Mouse (Mus musculus): Measurements from ENCODE around the gene Crybg1. TPM values are rescaled to one million over a fixed set of nuclear protein-coding genes. Genes with fewer than 3 reads are reported as not detected.

Crybg1 gene
- polyA plus RNA-seq, 1 experiment from 2014 or later, result 0.95 TPM

DNA sequence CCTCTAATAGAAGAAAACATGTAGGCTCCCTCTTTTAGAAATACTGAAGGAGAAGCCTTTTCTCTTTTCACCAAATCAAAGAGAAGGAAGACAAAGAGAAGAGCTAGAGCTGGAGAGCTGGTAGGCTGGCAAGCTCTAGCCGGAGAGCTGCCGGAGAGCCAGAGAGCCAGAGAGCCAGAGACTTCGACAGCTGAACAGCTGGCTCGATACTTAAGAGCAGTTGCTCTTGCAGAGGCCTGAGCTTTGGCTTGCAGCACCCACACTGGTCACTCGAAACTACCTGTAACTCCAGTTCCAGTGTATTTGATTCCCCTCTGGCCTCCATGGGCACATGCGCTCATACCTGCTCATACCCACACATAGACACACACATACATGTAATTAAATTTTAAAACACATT lies 68.3 kb downstream of the Crybg1 start:
- Histone ChIP-seq H3K9me3 (no peaks in the 10 kb centered on the region), H3K4me2 (replicated peaks) (no peak overlapping the region), H3K27ac (no peak overlapping the region), H3K36me3 (no peaks in the 10 kb centered on the region), H3K9ac (no peak overlapping the region), H3K4me1 (no peaks in the 10 kb centered on the region), H3K27me3 (no peaks in the 10 kb centered on the region), H3K4me3 (no peak overlapping the region)
- ATAC-seq (ENCODE audit: insufficient number of reproducible peaks, insufficient read depth, low FRiP score, low TSS enrichment), result no peak
- 70% methylated on average over 6 of the region's 6 CpGs for WGBS

DNA sequence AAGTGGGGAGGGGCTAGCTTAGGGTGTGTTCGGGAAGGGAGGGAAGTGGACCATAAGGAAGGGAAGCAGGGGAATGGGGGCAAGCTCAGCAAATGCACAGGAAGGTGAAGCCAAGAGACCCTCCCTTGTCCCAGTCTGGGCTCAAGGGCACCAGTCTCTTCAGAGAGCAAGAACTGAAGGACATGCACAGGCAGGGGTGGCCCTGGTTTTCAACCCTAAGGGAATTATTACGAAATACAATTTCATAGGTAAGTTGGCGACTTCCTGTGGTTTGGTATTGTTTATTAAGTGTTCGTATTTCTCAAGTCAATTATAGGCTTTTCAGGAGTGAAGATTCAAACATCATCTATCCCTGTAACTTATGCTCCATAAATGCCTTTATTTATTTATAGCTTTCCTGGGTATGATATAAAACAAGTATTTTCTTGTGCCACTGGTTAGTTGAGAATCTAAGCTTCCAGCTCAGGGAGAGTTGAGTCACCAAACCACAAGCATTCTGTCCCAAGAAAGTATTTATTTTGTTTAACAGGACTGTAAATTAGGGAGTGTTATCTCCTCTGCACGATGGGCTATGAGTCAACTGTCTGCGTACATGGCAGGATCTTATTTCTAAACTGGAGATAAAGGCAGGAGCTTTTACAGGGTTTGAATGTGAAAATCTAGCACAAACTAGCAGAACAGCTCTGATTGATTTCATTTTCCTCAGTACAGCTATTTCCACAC lies 69.7 kb downstream of the Crybg1 start:
- Histone ChIP-seq H3K9ac (no peak overlapping the region), H3K9me3 (no peaks in the 10 kb centered on the region), H3K36me3 (no peaks in the 10 kb centered on the region), H3K27me3 (no peaks in the 10 kb centered on the region), H3K4me1 (no peaks in the 10 kb centered on the region), H3K4me3 (no peak overlapping the region), H3K4me2 (replicated peaks) (no peak overlapping the region), H3K27ac (no peak overlapping the region)
- ATAC-seq (ENCODE audit: insufficient number of reproducible peaks, insufficient read depth, low FRiP score, low TSS enrichment), result no peak
- 76% methylated on average over 6 of the region's 6 CpGs for WGBS

DNA sequence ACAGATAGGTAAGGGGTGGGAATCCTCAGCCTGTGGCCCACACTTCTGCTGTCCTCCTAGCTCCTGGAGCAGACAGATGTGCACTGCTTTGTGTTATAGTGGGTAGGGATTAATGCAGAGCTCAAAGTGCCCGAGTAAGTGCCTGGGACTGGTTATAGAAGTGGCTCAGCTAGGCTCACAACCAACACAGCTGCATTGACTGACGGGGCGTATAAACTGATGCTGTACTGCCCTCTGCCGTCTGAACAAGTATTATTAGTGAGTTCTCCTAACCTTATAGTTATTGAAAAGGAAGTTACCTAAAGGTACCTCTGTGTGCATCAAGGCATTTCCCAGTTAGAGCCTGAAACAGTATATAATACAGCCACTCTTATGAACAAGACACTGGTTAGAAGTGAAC lies 77.6 kb downstream of the Crybg1 start:
- no peak overlapping the region for H3K4me2 ChIP-seq (replicated peaks)
- H3K9me3 ChIP-seq, result no peaks in the 10 kb centered on the region
- no peak overlapping the region for H3K27ac ChIP-seq
- H3K36me3 ChIP-seq, result no peaks in the 10 kb centered on the region
- H3K4me1 ChIP-seq, result no peaks in the 10 kb centered on the region
- no peak overlapping the region for H3K4me3 ChIP-seq
- WGBS, result 3% methylated on average over 4 of the region's 4 CpGs
- no peaks in the 10 kb centered on the region for H3K27me3 ChIP-seq
- no peak overlapping the region for H3K9ac ChIP-seq
- ATAC-seq (ENCODE audit: insufficient number of reproducible peaks, insufficient read depth, low FRiP score, low TSS enrichment), result no peak

- Histone ChIP-seq H3K4me1 (no peaks in the 10 kb centered on the region), H3K36me3 (no peaks in the 10 kb centered on the region), H3K9ac (no peak overlapping the region), H3K9me3 (no peaks in the 10 kb centered on the region), H3K4me2 (replicated peaks) (no peak overlapping the region), H3K27me3 (no peaks in the 10 kb centered on the region), H3K4me3 (no peak overlapping the region), H3K27ac (no peak overlapping the region)
- WGBS, result 74% methylated on average over 7 of the region's 7 CpGs
- ATAC-seq (ENCODE audit: insufficient number of reproducible peaks, insufficient read depth, low FRiP score, low TSS enrichment), result no peak
These were observed 79.5 kb downstream of the Crybg1 start for GRCm38 (mm10) chr10:44069131-44069530.

- no peaks in the 10 kb centered on the region for H3K4me1 ChIP-seq
- H3K36me3 ChIP-seq, result no peaks in the 10 kb centered on the region
- H3K9ac ChIP-seq, result no peak overlapping the region
- no peaks in the 10 kb centered on the region for H3K9me3 ChIP-seq
- H3K4me3 ChIP-seq, result no peak overlapping the region
- no peak for ATAC-seq (ENCODE audit: insufficient number of reproducible peaks, insufficient read depth, low FRiP score, low TSS enrichment)
- 91% methylated on average over 6 of the region's 6 CpGs for WGBS
- no peaks in the 10 kb centered on the region for H3K27me3 ChIP-seq
- H3K4me2 ChIP-seq (replicated peaks), result no peak overlapping the region
- H3K27ac ChIP-seq, result no peak overlapping the region
These were observed 82.7 kb downstream of the Crybg1 start for GRCm38 (mm10) chr10:44065848-44066360.

DNA sequence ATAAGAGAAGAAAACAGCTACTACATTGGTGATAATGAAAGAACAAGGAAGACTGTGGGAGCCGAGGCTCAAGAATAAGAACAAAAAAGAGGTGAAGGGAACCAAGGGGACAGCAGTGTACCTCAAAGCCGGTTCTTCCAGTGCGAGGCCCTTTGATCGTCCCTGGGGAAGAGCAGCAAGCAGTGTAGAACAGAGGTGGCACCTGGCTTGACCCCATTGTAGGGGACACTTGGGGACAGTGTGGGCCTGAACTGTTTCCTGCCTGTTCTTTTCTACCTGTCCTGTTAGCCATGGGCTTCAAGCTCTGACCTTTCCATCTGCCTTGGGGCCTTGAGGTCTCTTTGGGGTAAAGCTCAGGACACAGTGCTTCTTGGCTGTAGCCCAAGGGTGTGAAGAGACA lies 85.7 kb downstream of the Crybg1 start:
- Histone ChIP-seq H3K4me2 (replicated peaks) (no peak overlapping the region), H3K27ac (no peak overlapping the region), H3K9ac (no peak overlapping the region), H3K36me3 (no peaks in the 10 kb centered on the region), H3K4me3 (no peak overlapping the region), H3K27me3 (no peaks in the 10 kb centered on the region), H3K9me3 (no peaks in the 10 kb centered on the region), H3K4me1 (no peaks in the 10 kb centered on the region)
- 91% methylated on average over 4 of the region's 4 CpGs for WGBS
- ATAC-seq (ENCODE audit: insufficient number of reproducible peaks, insufficient read depth, low FRiP score, low TSS enrichment), result no peak

DNA sequence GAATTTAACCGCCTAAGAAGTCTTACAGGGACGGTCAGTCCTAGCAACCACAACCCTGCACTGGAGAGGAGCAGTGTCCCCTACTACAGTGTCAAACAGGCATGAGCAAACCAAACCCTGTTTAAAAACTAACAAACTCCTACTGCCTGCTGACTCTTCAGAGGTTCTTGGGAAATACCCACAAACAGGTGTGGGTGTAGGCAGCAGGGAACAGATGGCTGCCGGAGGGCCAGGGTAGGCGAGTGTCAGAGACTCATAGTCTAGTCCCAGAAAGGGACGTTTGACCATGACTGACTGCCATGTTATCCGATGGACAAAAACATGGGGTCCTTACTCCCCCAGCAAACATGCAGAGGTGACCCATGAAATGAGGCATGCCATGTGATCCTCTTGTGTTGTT lies 97.7 kb downstream of the Crybg1 start:
- Histone ChIP-seq H3K27ac (no peak overlapping the region), H3K9ac (no peak overlapping the region), H3K4me1 (no peaks in the 10 kb centered on the region), H3K4me2 (replicated peaks) (no peak overlapping the region), H3K9me3 (no peaks in the 10 kb centered on the region), H3K36me3 (no peaks in the 10 kb centered on the region), H3K27me3 (no peaks in the 10 kb centered on the region), H3K4me3 (no peak overlapping the region)
- WGBS, result 83% methylated on average over 6 of the region's 6 CpGs
- no peak for ATAC-seq (ENCODE audit: insufficient number of reproducible peaks, insufficient read depth, low FRiP score, low TSS enrichment)

- H3K9me3 ChIP-seq, result no peaks in the 10 kb centered on the region
- no peak for ATAC-seq (ENCODE audit: insufficient number of reproducible peaks, insufficient read depth, low FRiP score, low TSS enrichment)
These were observed 103.9 kb downstream of the Crybg1 start for GRCm38 (mm10) chr10:44044727-44045126.

GRCm38 (mm10) chr10:44043630-44044029 lies 105.0 kb downstream of the Crybg1 start:
- H3K36me3 ChIP-seq, result no peaks in the 10 kb centered on the region
- no peaks in the 10 kb centered on the region for H3K9me3 ChIP-seq
- no peak overlapping the region for H3K4me3 ChIP-seq
- no peaks in the 10 kb centered on the region for H3K27me3 ChIP-seq
- H3K9ac ChIP-seq, result no peak overlapping the region
- 76% methylated on average over 7 of the region's 7 CpGs for WGBS
- no peak overlapping the region for H3K4me2 ChIP-seq (replicated peaks)
- H3K4me1 ChIP-seq, result no peaks in the 10 kb centered on the region
- no peak overlapping the region for H3K27ac ChIP-seq
- no peak for ATAC-seq (ENCODE audit: insufficient number of reproducible peaks, insufficient read depth, low FRiP score, low TSS enrichment)

More at GRCm38 (mm10) chr10:44044727-44045126, 103.9 kb downstream of the Crybg1 start:
- Histone ChIP-seq H3K4me3 (no peak overlapping the region), H3K36me3 (no peaks in the 10 kb centered on the region), H3K4me1 (no peaks in the 10 kb centered on the region), H3K4me2 (replicated peaks) (no peak overlapping the region), H3K27ac (no peak overlapping the region), H3K27me3 (no peaks in the 10 kb centered on the region), H3K9ac (no peak overlapping the region)
- 67% methylated on average over 4 of the region's 4 CpGs for WGBS

- 91% methylated on average over 2 of the region's 2 CpGs for WGBS
- Histone ChIP-seq H3K9me3 (no peaks in the 10 kb centered on the region), H3K36me3 (no peaks in the 10 kb centered on the region)
These were observed 109.5 kb downstream of the Crybg1 start for GRCm38 (mm10) chr10:44039185-44039584.

DNA sequence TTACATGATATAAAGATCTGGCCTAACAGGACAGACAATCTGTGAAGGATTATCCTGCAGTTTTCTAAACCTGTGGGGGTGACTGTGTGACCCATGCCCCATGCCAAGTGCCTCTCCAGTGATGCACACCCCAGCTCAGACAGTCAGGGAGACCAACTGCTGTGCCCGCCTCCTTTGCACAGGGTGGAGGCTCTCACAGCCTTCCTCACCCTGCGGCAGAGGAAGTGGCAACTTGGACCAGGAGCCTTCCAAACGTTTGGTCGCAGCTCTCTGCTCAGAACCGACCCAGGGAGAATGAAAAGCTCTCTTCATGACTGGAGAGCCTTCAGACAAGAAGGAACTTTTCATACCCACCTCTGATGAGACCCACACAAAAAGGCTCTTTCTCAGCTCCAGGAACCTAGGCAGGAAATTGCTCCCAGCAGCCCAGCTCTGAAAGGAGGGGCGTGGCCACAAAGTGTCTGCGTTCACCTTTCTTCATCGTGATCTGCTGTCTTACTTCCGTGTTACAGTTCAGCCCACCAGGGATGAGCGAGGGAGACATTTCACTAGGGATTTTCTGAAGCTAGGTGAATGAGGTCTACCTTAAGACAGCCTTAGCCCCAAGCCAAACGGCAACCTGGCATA lies 110.6 kb downstream of the Crybg1 start:
- peak overlapping the region; percentile 34 for H3K4me2 ChIP-seq (replicated peaks)
- no peaks in the 10 kb centered on the region for H3K4me1 ChIP-seq
- no peak overlapping the region for H3K9ac ChIP-seq
- ATAC-seq (ENCODE audit: insufficient number of reproducible peaks, insufficient read depth, low FRiP score, low TSS enrichment), result no peak
- H3K27me3 ChIP-seq, result no peaks in the 10 kb centered on the region
- no peak overlapping the region for H3K4me3 ChIP-seq
- no peak overlapping the region for H3K27ac ChIP-seq
- H3K36me3 ChIP-seq, result no peaks in the 10 kb centered on the region
- no peaks in the 10 kb centered on the region; the same call in 1 of the 2 replicates for H3K9me3 ChIP-seq
- 22% methylated on average over 11 of the region's 11 CpGs for WGBS

More at GRCm38 (mm10) chr10:44039185-44039584, 109.5 kb downstream of the Crybg1 start:
- H3K4me2 ChIP-seq (replicated peaks), result no peak overlapping the region
- H3K27ac ChIP-seq, result no peak overlapping the region
- no peak for ATAC-seq (ENCODE audit: insufficient number of reproducible peaks, insufficient read depth, low FRiP score, low TSS enrichment)
- H3K4me1 ChIP-seq, result no peaks in the 10 kb centered on the region
- no peaks in the 10 kb centered on the region for H3K27me3 ChIP-seq
- H3K9ac ChIP-seq, result no peak overlapping the region
- no peak overlapping the region for H3K4me3 ChIP-seq

DNA sequence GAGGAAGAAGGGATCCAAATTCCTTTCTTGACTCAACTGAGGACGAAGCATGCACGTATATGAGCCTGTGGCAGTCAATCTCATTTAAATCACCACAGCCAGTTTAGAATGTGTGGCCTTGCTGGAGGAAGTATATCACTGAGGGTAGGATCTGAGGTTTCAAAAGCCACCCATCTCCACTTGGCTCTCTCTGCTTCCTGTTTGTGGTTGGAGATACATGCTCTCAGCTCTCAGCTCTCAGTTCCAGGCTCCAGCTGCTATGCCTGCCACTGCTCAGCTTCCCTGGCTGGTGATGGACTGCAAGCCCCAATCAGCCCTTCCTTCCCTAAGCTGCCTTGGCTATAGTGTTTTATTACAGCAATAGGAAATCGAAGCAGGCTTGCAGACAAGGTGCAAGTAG lies 119.1 kb downstream of the Crybg1 start:
- WGBS, result 90% methylated on average over 3 of the region's 3 CpGs
- Histone ChIP-seq H3K36me3 (no peaks in the 10 kb centered on the region), H3K4me3 (no peak overlapping the region), H3K9ac (no peak overlapping the region), H3K4me1 (no peaks in the 10 kb centered on the region), H3K4me2 (replicated peaks) (no peak overlapping the region), H3K27me3 (no peaks in the 10 kb centered on the region), H3K9me3 (no peaks in the 10 kb centered on the region; the same call in 1 of the 2 replicates), H3K27ac (no peak overlapping the region)
- no peak for ATAC-seq (ENCODE audit: insufficient number of reproducible peaks, insufficient read depth, low FRiP score, low TSS enrichment)
